Mouse (Mus musculus) kidney, adult 18-20 months (tissue): ENCODE measurements at regions not wholly inside any gene's neighbourhood (a gene's known extent, or its start where the extent isn't known, plus 50 kb on each side); places are given as distances from the start of the nearest gene placed in this dataset.

Source experiments
- DNase-seq: peaks from one replicate; pipeline ENCODE4 v3.0.0; 2021

- peak; percentile 48 for DNase-seq
Observed at GRCm38 (mm10) chrX:163669886-163670285, 91.2 kb downstream of the Rnf138rt1 start.
